Mouse (Mus musculus): ENCODE data around the gene Fam213b. TPM values are rescaled to one million over a fixed set of nuclear protein-coding genes. Genes with fewer than 3 reads are reported as not detected.

Fam213b gene
- polyA plus RNA-seq, 1 experiment from 2014 or later: 29.1 TPM

DNA sequence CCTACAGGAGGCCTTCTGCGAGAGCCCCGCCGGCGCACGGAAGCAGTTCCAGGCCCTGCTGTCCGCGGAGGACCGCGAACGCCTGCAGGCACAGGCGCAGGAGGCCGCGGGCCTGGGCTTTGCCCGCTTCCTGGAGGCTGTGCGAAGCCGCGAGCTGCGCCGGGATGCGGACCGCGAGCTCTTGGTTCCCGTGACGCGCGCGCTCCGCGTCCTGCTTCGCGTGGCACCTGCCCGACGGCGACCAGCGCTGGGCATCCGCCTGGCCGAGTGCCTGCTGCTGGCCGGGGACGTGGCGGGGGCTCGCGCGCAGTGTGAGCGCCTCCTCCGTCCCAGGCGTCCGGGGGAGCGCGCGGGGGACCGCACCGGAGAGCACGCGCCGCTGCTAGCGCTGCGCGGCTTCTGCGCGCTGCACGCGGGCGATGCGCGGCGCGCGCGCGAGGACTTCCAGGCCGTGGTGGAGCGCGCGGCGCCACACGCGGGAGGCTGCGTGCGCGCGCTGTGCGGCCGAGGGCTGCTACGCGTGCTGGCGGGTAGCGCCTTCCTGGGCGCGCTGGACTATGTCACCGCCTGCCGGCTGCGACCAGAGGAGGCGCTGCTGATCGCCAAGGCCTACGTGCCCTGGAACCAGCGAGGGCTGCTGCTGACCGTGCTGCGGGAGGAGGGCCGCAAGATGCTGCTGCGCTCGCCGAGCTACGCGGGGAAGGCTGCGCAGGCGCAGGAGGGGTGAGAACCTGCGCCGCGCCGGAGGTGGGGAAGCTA lies 43.0 kb downstream of the Fam213b start:
- Histone ChIP-seq H3K27me3 (replicated peaks) (peaks cover 22% of the 10 kb centered on the region), H3K4me1 (peaks cover 5% of the 10 kb centered on the region; the same call in 1 of the 2 replicates), H3K36me3 (no peaks in the 10 kb centered on the region), H3K4me2 (peak overlapping the region; percentile 97), H3K27ac (no peak overlapping the region), H3K9me3 (no peaks in the 10 kb centered on the region), H3K9ac (0 out of 2 replicates have a peak overlapping the region, but pooled peaks have one; percentile 6), H3K4me3 (replicated peaks) (peak overlapping the region; percentile 52)
- WGBS: under 1% methylated on average over 109 of the region's 110 CpGs
- peak; percentile 89 for ATAC-seq (ENCODE audit: insufficient read depth, low FRiP score, low read depth)

DNA sequence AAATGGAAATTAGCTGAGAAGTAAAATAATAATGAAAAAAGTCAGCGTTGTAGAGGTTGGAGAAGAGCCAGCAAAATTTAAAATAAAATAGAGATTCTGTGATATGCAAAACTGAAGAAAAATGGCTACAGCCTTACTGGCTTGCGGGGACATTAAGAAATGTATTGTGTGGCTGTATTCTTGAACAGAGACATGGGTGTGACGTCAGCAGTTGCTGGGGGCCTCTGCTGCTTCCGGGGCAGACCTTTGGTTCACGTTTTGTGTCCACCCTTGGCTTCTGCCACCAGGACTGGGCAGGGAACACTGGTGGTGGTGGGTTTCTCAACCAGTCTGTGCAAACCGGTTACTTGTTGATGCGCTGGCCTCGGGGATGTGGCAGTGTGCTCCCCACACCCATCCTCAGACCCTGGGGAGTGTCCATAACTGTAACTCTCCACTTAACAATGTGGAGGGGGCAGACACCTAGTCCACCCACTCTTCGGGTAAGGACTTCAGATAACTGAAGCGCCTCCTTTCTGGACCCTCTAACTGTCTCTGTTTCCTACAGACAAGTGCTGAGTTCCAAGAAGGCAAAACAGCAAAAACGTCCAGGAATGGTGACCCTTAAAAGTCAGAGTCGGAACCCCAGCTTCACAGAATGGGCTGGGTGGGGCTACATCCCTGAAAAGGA lies 44.1 kb downstream of the Fam213b start:
- no peak overlapping the region for H3K4me3 ChIP-seq (replicated peaks)
- H3K9me3 ChIP-seq: no peaks in the 10 kb centered on the region
- H3K4me2 ChIP-seq: no peak overlapping the region
- no peak for ATAC-seq (ENCODE audit: insufficient read depth, low FRiP score, low read depth)
- H3K27ac ChIP-seq: no peak overlapping the region
- peaks cover 22% of the 10 kb centered on the region for H3K27me3 ChIP-seq (replicated peaks)
- 54% methylated on average over 12 of the region's 12 CpGs for WGBS
- H3K4me1 ChIP-seq: peaks cover 5% of the 10 kb centered on the region; the same call in 1 of the 2 replicates
- no peak overlapping the region for H3K9ac ChIP-seq
- no peaks in the 10 kb centered on the region for H3K36me3 ChIP-seq

DNA sequence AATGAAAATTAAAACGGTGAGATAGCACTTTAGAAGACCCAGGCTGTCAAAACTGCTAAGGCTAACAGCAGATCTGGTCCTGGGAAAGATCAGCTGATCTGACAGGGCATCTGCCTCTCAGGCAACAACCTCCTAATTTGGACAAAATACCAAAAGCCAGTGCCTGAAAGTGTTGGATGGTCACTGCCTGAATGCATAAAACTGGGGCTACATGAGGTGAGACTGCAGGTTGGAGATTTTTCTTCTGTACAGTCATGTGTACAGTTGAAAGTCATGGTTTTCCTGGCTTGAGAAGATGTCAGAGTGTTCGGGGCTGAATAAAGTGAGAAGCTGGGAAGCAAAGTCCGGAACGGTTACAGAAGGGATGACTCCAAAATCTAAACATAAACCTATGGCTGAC lies 45.1 kb downstream of the Fam213b start:
- WGBS: 63% methylated on average over 4 of the region's 4 CpGs
- Histone ChIP-seq H3K9me3 (no peaks in the 10 kb centered on the region), H3K9ac (no peak overlapping the region), H3K36me3 (no peaks in the 10 kb centered on the region), H3K4me3 (replicated peaks) (no peak overlapping the region), H3K27ac (no peak overlapping the region), H3K27me3 (replicated peaks) (peaks cover 22% of the 10 kb centered on the region), H3K4me1 (peaks cover 5% of the 10 kb centered on the region; the same call in 1 of the 2 replicates), H3K4me2 (no peak overlapping the region)
- no peak for ATAC-seq (ENCODE audit: insufficient read depth, low FRiP score, low read depth)

DNA sequence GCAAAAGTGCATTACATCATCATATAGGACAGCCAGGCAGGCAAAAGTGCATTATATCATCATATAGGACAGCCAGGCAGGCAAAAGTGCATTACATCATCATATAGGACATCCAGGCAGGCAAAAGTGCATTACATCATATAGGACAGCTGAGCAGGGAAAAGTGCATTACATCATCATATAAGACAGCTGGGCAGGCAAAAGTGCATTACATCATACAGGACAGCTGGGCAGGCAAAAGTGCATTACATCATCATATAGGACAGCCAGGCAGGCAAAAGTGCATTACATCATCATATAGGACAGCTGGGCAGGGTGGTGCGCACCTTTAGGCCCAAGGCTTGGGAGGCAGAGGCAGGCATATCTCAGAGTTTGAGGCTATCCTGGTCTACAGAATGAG lies 46.2 kb downstream of the Fam213b start:
- Histone ChIP-seq H3K27ac (no peak overlapping the region), H3K4me3 (replicated peaks) (no peak overlapping the region), H3K9me3 (no peaks in the 10 kb centered on the region), H3K36me3 (no peaks in the 10 kb centered on the region), H3K27me3 (replicated peaks) (peaks cover 22% of the 10 kb centered on the region), H3K4me2 (no peak overlapping the region), H3K4me1 (peaks cover 5% of the 10 kb centered on the region; the same call in 1 of the 2 replicates), H3K9ac (no peak overlapping the region)
- 86% methylated on average over 1 of the region's 1 CpGs for WGBS
- ATAC-seq (ENCODE audit: insufficient read depth, low FRiP score, low read depth): no peak

Other genes with a start within 250 kb of the Fam213b start
- gene Actrt2, start 231.3 kb downstream of the Fam213b start, polyA plus RNA-seq (2015; fragmentation: Nextera tagmentation; extraction: Ambion mirVana): not detected in 2 replicates
- 0.08 and 0.17 TPM in 2 replicates for gene Ttc34, start 61.7 kb downstream of the Fam213b start, polyA plus RNA-seq (2015; fragmentation: Nextera tagmentation; extraction: Ambion mirVana)
- 0.21 and 0.23 TPM in 2 replicates for gene Mmel1, start 29.6 kb downstream of the Fam213b start, polyA plus RNA-seq (2015; fragmentation: Nextera tagmentation; extraction: Ambion mirVana)
- gene Tnfrsf14, start 29.4 kb upstream of the Fam213b start, polyA plus RNA-seq (2015; fragmentation: Nextera tagmentation; extraction: Ambion mirVana): 3.8 and 8.0 TPM in 2 replicates
- 2.5 and 2.6 TPM in 2 replicates for gene Hes5, start 61.8 kb upstream of the Fam213b start, polyA plus RNA-seq (2015; fragmentation: Nextera tagmentation; extraction: Ambion mirVana)
- 37.6 and 37.7 TPM in 2 replicates for gene Pank4, start 65.0 kb upstream of the Fam213b start, polyA plus RNA-seq (2015; fragmentation: Nextera tagmentation; extraction: Ambion mirVana)
- 24.1 and 24.7 TPM in 2 replicates for gene Plch2, start 157.6 kb upstream of the Fam213b start, polyA plus RNA-seq (2015; fragmentation: Nextera tagmentation; extraction: Ambion mirVana)
- 18.4 and 19.1 TPM in 2 replicates for gene Pex10, start 167.9 kb upstream of the Fam213b start, polyA plus RNA-seq (2015; fragmentation: Nextera tagmentation; extraction: Ambion mirVana)
- gene Rer1, start 187.2 kb upstream of the Fam213b start, polyA plus RNA-seq (2015; fragmentation: Nextera tagmentation; extraction: Ambion mirVana): 175 and 179 TPM in 2 replicates
- 5.1 and 5.3 TPM in 2 replicates for gene Morn1, start 187.4 kb upstream of the Fam213b start, polyA plus RNA-seq (2015; fragmentation: Nextera tagmentation; extraction: Ambion mirVana)